9 mouse cellular contexts compared by ENCODE assay signal in genomic region chr2:30653046-30653445, GRCm38 (mm10). TPM values are rescaled to one million over a fixed set of nuclear protein-coding genes. Genes with fewer than 3 reads are reported as not detected.
A peak's percentile ranks its signal among the peaks of the same experiment; 100 is the strongest.
DNase-seq lines count a peak whose midpoint lies in the region; ATAC-seq lines count a peak whose summit lies in the region.
"Had no signal": no experiment of that assay in that cellular context is flagged by ENCODE, and none has a peak within 500 bp of the region (broad histone marks: within the 10 kb centered on the region; RNA-seq: fewer than 3 reads in every experiment).

No protein-coding gene starts in this region.

- H3K9ac ChIP-seq in kidney, embryonic 15.5 days: 0 out of 2 replicates have a peak overlapping the region, but pooled peaks have one; percentile 8
- peak overlapping the region; percentile 47; the same call in 1 of the 2 replicates for H3K9ac ChIP-seq in embryonic facial prominence, embryonic 14.5 days (ENCODE audit: low read depth, low read length)
- H3K9ac ChIP-seq in hindbrain, embryonic 14.5 days: peak overlapping the region; percentile 50
- peak overlapping the region; percentile 59 for H3K9ac ChIP-seq in midbrain, embryonic 16.5 days (ENCODE audit: low read depth, low read length)

- no peak overlapping the region for H3K4me3 ChIP-seq in kidney, embryonic 15.5 days (replicated peaks)
- no peak overlapping the region for H3K4me3 ChIP-seq in embryonic facial prominence, embryonic 14.5 days (ENCODE audit: low read depth, low read length)
- H3K4me3 ChIP-seq in hindbrain, embryonic 14.5 days (replicated peaks; ENCODE audit: low read length): no peak overlapping the region
- H3K4me3 ChIP-seq in midbrain, embryonic 16.5 days (ENCODE audit: low read depth, low read length): no peak overlapping the region

- H3K27ac ChIP-seq in kidney, embryonic 15.5 days: peak overlapping the region; percentile 96
- peak overlapping the region; percentile 94 for H3K27ac ChIP-seq in embryonic facial prominence, embryonic 14.5 days (replicated peaks; ENCODE audit: low read depth, low read length)
- peak overlapping the region; percentile 95 for H3K27ac ChIP-seq in hindbrain, embryonic 14.5 days
- H3K27ac ChIP-seq in midbrain, embryonic 16.5 days (ENCODE audit: low read length): peak overlapping the region; percentile 96

- H3K36me3 ChIP-seq in kidney, embryonic 15.5 days: no peaks in the 10 kb centered on the region
- no peaks in the 10 kb centered on the region for H3K36me3 ChIP-seq in embryonic facial prominence, embryonic 14.5 days (ENCODE audit: control insufficient read depth, insufficient read depth, low read length)
- H3K36me3 ChIP-seq in hindbrain, embryonic 14.5 days (replicated peaks; ENCODE audit: control insufficient read depth, insufficient read depth): no peaks in the 10 kb centered on the region
- H3K36me3 ChIP-seq in midbrain, embryonic 16.5 days (ENCODE audit: control insufficient read depth, insufficient read depth, low read length): no peaks in the 10 kb centered on the region

- no peaks in the 10 kb centered on the region for H3K27me3 ChIP-seq in kidney, embryonic 15.5 days
- no peaks in the 10 kb centered on the region for H3K27me3 ChIP-seq in embryonic facial prominence, embryonic 14.5 days (replicated peaks; ENCODE audit: control insufficient read depth, insufficient read depth, low read length)
- H3K27me3 ChIP-seq in hindbrain, embryonic 14.5 days (ENCODE audit: control insufficient read depth, insufficient read depth, low read length): no peaks in the 10 kb centered on the region
- no peaks in the 10 kb centered on the region for H3K27me3 ChIP-seq in midbrain, embryonic 16.5 days (ENCODE audit: control insufficient read depth, insufficient read depth, low read depth, low read length)

- 76% methylated on average over 4 of the region's 4 CpGs for WGBS in kidney, embryonic 15.5 days
- 71% methylated on average over 4 of the region's 4 CpGs for WGBS in embryonic facial prominence, embryonic 14.5 days
- WGBS in hindbrain, embryonic 14.5 days: 51% methylated on average over 4 of the region's 4 CpGs
- WGBS in midbrain, embryonic 16.5 days: 54% methylated on average over 4 of the region's 4 CpGs

- H3K4me1 ChIP-seq in kidney, embryonic 15.5 days: peaks cover 68% of the 10 kb centered on the region
- H3K4me1 ChIP-seq in embryonic facial prominence, embryonic 14.5 days (ENCODE audit: control insufficient read depth, insufficient read depth, low read length): peaks cover 35% of the 10 kb centered on the region
- H3K4me1 ChIP-seq in hindbrain, embryonic 14.5 days (replicated peaks; ENCODE audit: control insufficient read depth, insufficient read depth, low read length): peaks cover 49% of the 10 kb centered on the region
- peaks cover 74% of the 10 kb centered on the region for H3K4me1 ChIP-seq in midbrain, embryonic 16.5 days (ENCODE audit: control insufficient read depth, insufficient read depth, low read length)

- ATAC-seq in kidney, embryonic 15.5 days (replicated peaks; ENCODE audit: low FRiP score): no peak
- no peak for ATAC-seq in embryonic facial prominence, embryonic 14.5 days (ENCODE audit: low read depth)
- ATAC-seq in hindbrain, embryonic 14.5 days (ENCODE audit: low FRiP score): no peak
- no peak for ATAC-seq in midbrain, embryonic 16.5 days

- H3K4me2 ChIP-seq in kidney, embryonic 15.5 days: no peak overlapping the region; the same call in 1 of the 2 replicates
- H3K4me2 ChIP-seq in embryonic facial prominence, embryonic 14.5 days (ENCODE audit: low read depth, low read length): peak overlapping the region; percentile 13
- 0 out of 2 replicates have a peak overlapping the region, but pooled peaks have one; percentile 11 for H3K4me2 ChIP-seq in hindbrain, embryonic 14.5 days (replicated peaks)
- peak overlapping the region; percentile 10; the same call in 1 of the 2 replicates for H3K4me2 ChIP-seq in midbrain, embryonic 16.5 days (ENCODE audit: low read length)

- no peaks in the 10 kb centered on the region for H3K9me3 ChIP-seq in kidney, embryonic 15.5 days (replicated peaks)
- H3K9me3 ChIP-seq in embryonic facial prominence, embryonic 14.5 days (ENCODE audit: control insufficient read depth, low read length): no peaks in the 10 kb centered on the region; the same call in 1 of the 2 replicates
- no peaks in the 10 kb centered on the region for H3K9me3 ChIP-seq in hindbrain, embryonic 14.5 days (ENCODE audit: control insufficient read depth, low read length)
- no peaks in the 10 kb centered on the region for H3K9me3 ChIP-seq in midbrain, embryonic 16.5 days (replicated peaks; ENCODE audit: control insufficient read depth, low read length, poor library complexity, severe bottlenecking)

- no peak for DNase-seq in kidney, adult 8-10 months
- DNase-seq in embryonic facial prominence, embryonic 14.5 days (ENCODE audit: low spot score): no peak
- DNase-seq in hindbrain, embryonic 14.5 days (ENCODE audit: low spot score): no peak
- no peak for DNase-seq in adipocyte (ENCODE audit: low spot score)
- DNase-seq in ovary, postnatal 14 days (ENCODE audit: low spot score): no peak
- no peak for DNase-seq in embryo, embryonic 11 days
- DNase-seq: thymus, postnatal 25 days had no signal

RNA-seq across cellular contexts. Expression of gene Cstad, which starts 58.2 kb away (rescaled TPM):
- polyA plus RNA-seq in kidney, embryonic 15.5 days (2015; fragmentation: Nextera tagmentation; extraction: Ambion mirVana): 1.2 and 1.8 TPM in 2 replicates
- polyA plus RNA-seq in embryonic facial prominence, embryonic 14.5 days (2014; fragmentation: Nextera tagmentation; extraction: Ambion mirVana): 0.96 and 1.7 TPM in 2 replicates
- 1.6 TPM in 1 of 2 replicates, not detected in the other for polyA plus RNA-seq in hindbrain, embryonic 14.5 days (2014; fragmentation: Nextera tagmentation; extraction: Ambion mirVana)
- 0.62 TPM in 2 replicates for polyA plus RNA-seq in midbrain, embryonic 16.5 days (2015; fragmentation: Nextera tagmentation; extraction: Ambion mirVana)

Comparison
In these comparisons a context has a peak if more than half of its experiments do, and no peak if none do; other contexts are left out.
1. H3K9ac ChIP-seq: peak in every context shown above with its lines; median percentile 59 in midbrain, embryonic 16.5 days; 50 in hindbrain, embryonic 14.5 days; 47 in embryonic facial prominence, embryonic 14.5 days; 8 in kidney, embryonic 15.5 days.